Mouse (Mus musculus) limb, embryonic 12.5 days (tissue): ENCODE data around the gene Rab43. TPM values are rescaled to one million over a fixed set of nuclear protein-coding genes. Genes with fewer than 3 reads are reported as not detected.

Experiments used
- ATAC-seq: fragments of 200-750 bp; cut with Nextera tagmentation; 2 replicates; pipeline ENCODE4 v1.8.0; 2017; ENCODE audit warnings: low read depth, moderate TSS enrichment; ENCODE audit not compliant: insufficient number of reproducible peaks, insufficient read depth, low FRiP score, low TSS enrichment
- H3K27ac ChIP-seq: fragments of 300-500 bp; sonication (generic); 2 replicates; pipeline ENCODE4 v1.5.1; 2016; ENCODE audit warnings: mild to moderate bottlenecking, moderate library complexity
- H3K27me3 ChIP-seq: fragments of 300-500 bp; sonication (generic); 2 replicates; pipeline ENCODE4 v1.6.1; 2016; ENCODE audit warnings: mild to moderate bottlenecking, moderate library complexity
- H3K36me3 ChIP-seq: fragments of 300-500 bp; sonication (generic); 2 replicates; pipeline ENCODE4 v1.6.1; 2016; ENCODE audit warnings: mild to moderate bottlenecking, moderate library complexity
- H3K4me1 ChIP-seq: fragments of 300-500 bp; sonication (generic); replicated peaks from 2 replicates; pipeline ENCODE4 v1.6.1; 2016
- H3K4me2 ChIP-seq: fragments of 300-500 bp; sonication (generic); 2 replicates; pipeline ENCODE4 v1.6.1; 2016; ENCODE audit warnings: mild to moderate bottlenecking, moderate library complexity
- H3K4me3 ChIP-seq: fragments of 300-500 bp; sonication (generic); replicated peaks from 2 replicates; pipeline ENCODE4 v1.5.1; 2016; ENCODE audit warnings: mild to moderate bottlenecking
- H3K9ac ChIP-seq: fragments of 300-500 bp; sonication (generic); replicated peaks from 2 replicates; pipeline ENCODE4 v1.6.1; 2016; ENCODE audit warnings: mild to moderate bottlenecking, moderate library complexity
- H3K9me3 ChIP-seq: fragments of 300-500 bp; sonication (generic); 2 replicates; pipeline ENCODE4 v1.6.1; 2016; ENCODE audit warnings: mild to moderate bottlenecking, moderate library complexity
- WGBS: fragments of 180-500 bp; shearing (Covaris S2); methylation state at CpG from one replicate; pipeline ENCODE4 v1.1.7; 2016; 5-methylcytosine and 5-hydroxymethylcytosine counted together
- polyA plus RNA-seq: library from polyadenylated mRNA; unstranded; fragments of >200 nt; fragmentation: Nextera tagmentation; extraction: Ambion mirVana; gene quantifications from 2 replicates; pipeline ENCODE4 v1.2.1, GENCODE M21; 2016

Gene Rab43
- polyA plus RNA-seq, 1 experiment from 2014 or later: 10.0 TPM

GRCm38 (mm10) chr6:87809144-87809543 is 2.8 kb downstream of the Rab43 start:
- H3K4me3 ChIP-seq: no peak overlapping the region
- no peak overlapping the region for H3K4me2 ChIP-seq
- H3K9me3 ChIP-seq: no peaks in the 10 kb centered on the region
- H3K9ac ChIP-seq: no peak overlapping the region
- no peaks in the 10 kb centered on the region for H3K27me3 ChIP-seq
- peaks cover 8% of the 10 kb centered on the region; the same call in 1 of the 2 replicates for H3K4me1 ChIP-seq
- no peak for ATAC-seq
- H3K27ac ChIP-seq: no peak overlapping the region
- WGBS: 97% methylated on average over 2 of the region's 2 CpGs
- peaks cover 18% of the 10 kb centered on the region for H3K36me3 ChIP-seq

DNA sequence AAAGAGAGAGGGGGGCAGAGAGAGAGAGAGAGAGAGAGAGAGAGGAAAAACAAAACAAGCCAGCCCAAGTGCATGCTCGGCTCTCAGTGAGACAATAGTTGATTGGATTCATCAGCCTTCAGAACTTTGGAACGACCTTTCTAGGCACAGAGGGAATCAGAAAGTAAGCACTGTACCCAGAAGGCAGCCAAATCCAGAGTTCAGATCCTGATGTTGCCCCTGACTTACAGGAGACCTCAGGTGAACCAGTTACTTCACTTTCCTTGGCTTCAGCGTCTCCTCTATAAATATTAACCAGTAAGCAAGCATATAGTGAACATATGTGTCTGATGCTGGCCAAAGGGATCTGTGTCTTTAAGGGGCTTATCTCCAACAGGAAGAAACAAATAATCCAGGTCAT is 3.4 kb downstream of the Rab43 start:
- Histone ChIP-seq H3K4me3 (no peak overlapping the region), H3K9ac (no peak overlapping the region), H3K9me3 (no peaks in the 10 kb centered on the region), H3K4me1 (peaks cover 8% of the 10 kb centered on the region; the same call in 1 of the 2 replicates), H3K27ac (no peak overlapping the region), H3K4me2 (no peak overlapping the region), H3K27me3 (no peaks in the 10 kb centered on the region), H3K36me3 (peaks cover 14% of the 10 kb centered on the region)
- 84% methylated on average over 3 of the region's 3 CpGs for WGBS
- no peak for ATAC-seq

- Histone ChIP-seq H3K27me3 (no peaks in the 10 kb centered on the region), H3K36me3 (peaks cover 8% of the 10 kb centered on the region; the same call in 1 of the 2 replicates), H3K27ac (no peak overlapping the region), H3K4me2 (no peak overlapping the region), H3K4me1 (peaks cover 8% of the 10 kb centered on the region; the same call in 1 of the 2 replicates), H3K4me3 (no peak overlapping the region), H3K9me3 (no peaks in the 10 kb centered on the region), H3K9ac (no peak overlapping the region)
- 89% methylated on average over 4 of the region's 4 CpGs for WGBS
- ATAC-seq: no peak
Observed at GRCm38 (mm10) chr6:87807735-87808440, 4.1 kb downstream of the Rab43 start.

- WGBS: 72% methylated on average over 2 of the region's 2 CpGs
- H3K4me2 ChIP-seq: no peak overlapping the region
- no peaks in the 10 kb centered on the region for H3K9me3 ChIP-seq
- no peaks in the 10 kb centered on the region for H3K27me3 ChIP-seq
- no peak overlapping the region; the same call in 1 of the 2 replicates for H3K27ac ChIP-seq
- no peak for ATAC-seq
- no peak overlapping the region for H3K9ac ChIP-seq
- H3K36me3 ChIP-seq: peaks cover 8% of the 10 kb centered on the region; the same call in 1 of the 2 replicates
- no peaks in the 10 kb centered on the region for H3K4me1 ChIP-seq
- H3K4me3 ChIP-seq: no peak overlapping the region
Observed at GRCm38 (mm10) chr6:87806857-87807256, 5.1 kb downstream of the Rab43 start.

- Histone ChIP-seq H3K27ac (no peak overlapping the region), H3K4me3 (no peak overlapping the region), H3K4me2 (no peak overlapping the region), H3K36me3 (peaks cover 8% of the 10 kb centered on the region; the same call in 1 of the 2 replicates), H3K27me3 (no peaks in the 10 kb centered on the region), H3K9me3 (no peaks in the 10 kb centered on the region), H3K4me1 (no peaks in the 10 kb centered on the region), H3K9ac (no peak overlapping the region)
- ATAC-seq: no peak
- 82% methylated on average over 2 of the region's 2 CpGs for WGBS
Observed at GRCm38 (mm10) chr6:87806028-87806427, 5.9 kb downstream of the Rab43 start.

- Histone ChIP-seq H3K27ac (no peak overlapping the region), H3K27me3 (no peaks in the 10 kb centered on the region), H3K9me3 (no peaks in the 10 kb centered on the region), H3K4me2 (no peak overlapping the region), H3K36me3 (peaks cover 8% of the 10 kb centered on the region; the same call in 1 of the 2 replicates), H3K4me3 (no peak overlapping the region), H3K4me1 (no peaks in the 10 kb centered on the region), H3K9ac (no peak overlapping the region)
- 93% methylated on average over 7 of the region's 7 CpGs for WGBS
- ATAC-seq: no peak
Observed at GRCm38 (mm10) chr6:87805448-87805847, 6.5 kb downstream of the Rab43 start.

DNA sequence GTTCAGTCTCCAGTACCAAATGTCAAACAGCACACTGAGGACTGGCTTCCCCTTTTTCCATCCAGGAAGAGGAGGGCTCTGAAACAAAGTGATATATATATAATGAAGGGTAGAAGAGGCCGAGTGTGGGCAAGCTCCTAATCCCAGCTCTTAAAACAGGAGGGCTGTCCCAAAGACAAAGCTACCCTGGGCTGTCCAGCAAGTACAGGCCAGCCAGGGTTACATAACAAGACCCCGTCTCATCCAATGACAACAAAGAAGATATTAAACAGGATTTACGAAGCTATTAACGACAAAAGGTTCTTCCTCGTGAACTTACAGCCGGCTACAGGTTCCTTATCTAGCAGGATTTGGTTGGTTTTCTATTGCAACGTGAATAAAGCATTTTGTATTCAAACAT is 7.1 kb downstream of the Rab43 start:
- Histone ChIP-seq H3K27ac (no peak overlapping the region), H3K9me3 (no peaks in the 10 kb centered on the region), H3K4me1 (no peaks in the 10 kb centered on the region), H3K36me3 (peaks cover 8% of the 10 kb centered on the region; the same call in 1 of the 2 replicates), H3K4me2 (no peak overlapping the region), H3K4me3 (no peak overlapping the region), H3K9ac (no peak overlapping the region), H3K27me3 (no peaks in the 10 kb centered on the region)
- WGBS: 74% methylated on average over 7 of the region's 7 CpGs
- ATAC-seq: no peak

DNA sequence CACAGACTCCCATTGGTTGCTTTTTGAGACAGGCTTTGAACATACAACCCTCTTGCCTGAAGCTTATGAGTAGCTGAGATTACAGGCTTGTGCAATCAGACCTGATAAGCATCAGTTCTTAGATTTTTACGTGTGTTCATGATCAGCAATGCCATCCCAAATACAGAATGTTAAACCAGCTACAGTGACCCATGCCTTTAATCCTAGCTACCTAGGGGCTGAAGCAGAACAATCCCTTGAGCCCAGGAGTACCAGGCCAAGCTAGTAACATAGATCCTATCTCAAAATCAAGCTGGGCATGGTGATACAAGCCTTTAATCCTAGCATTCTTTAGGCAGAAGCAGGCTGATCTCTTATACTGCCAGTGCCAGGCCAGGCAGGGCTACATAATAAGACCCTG is 7.9 kb downstream of the Rab43 start:
- Histone ChIP-seq H3K36me3 (peaks cover 8% of the 10 kb centered on the region; the same call in 1 of the 2 replicates), H3K27me3 (no peaks in the 10 kb centered on the region), H3K4me2 (no peak overlapping the region), H3K27ac (no peak overlapping the region), H3K4me1 (no peaks in the 10 kb centered on the region), H3K9me3 (no peaks in the 10 kb centered on the region), H3K4me3 (no peak overlapping the region), H3K9ac (no peak overlapping the region)
- 88% methylated on average over 1 of the region's 1 CpGs for WGBS
- no peak for ATAC-seq

DNA sequence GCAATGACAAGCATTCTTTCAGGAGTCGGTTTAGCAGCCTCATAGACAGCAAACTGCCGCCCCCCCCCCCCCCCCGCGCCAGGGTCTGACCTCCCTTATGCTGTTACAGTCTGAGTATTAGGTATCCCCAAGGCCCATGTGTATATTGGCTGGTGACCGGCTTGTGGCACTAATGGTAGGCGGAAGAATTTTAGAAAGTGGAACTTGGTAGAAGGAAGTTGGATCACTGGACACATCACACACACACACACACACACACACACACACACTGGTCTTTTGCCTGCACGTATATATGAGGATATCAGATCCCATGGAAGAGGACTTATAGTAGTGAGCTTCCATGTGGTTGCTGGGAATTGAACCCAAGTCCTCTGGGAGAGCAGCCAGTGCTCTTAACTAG is 9.5 kb downstream of the Rab43 start:
- no peak overlapping the region for H3K27ac ChIP-seq
- no peak overlapping the region for H3K9ac ChIP-seq
- no peak overlapping the region for H3K4me2 ChIP-seq
- ATAC-seq: no peak
- H3K4me1 ChIP-seq: peaks cover 3% of the 10 kb centered on the region
- WGBS: 83% methylated on average over 7 of the region's 7 CpGs
- H3K9me3 ChIP-seq: no peaks in the 10 kb centered on the region
- H3K4me3 ChIP-seq: no peak overlapping the region
- no peaks in the 10 kb centered on the region for H3K27me3 ChIP-seq
- peaks cover 8% of the 10 kb centered on the region; the same call in 1 of the 2 replicates for H3K36me3 ChIP-seq

- no peak overlapping the region for H3K4me3 ChIP-seq
- H3K4me1 ChIP-seq: peaks cover 8% of the 10 kb centered on the region
- H3K27ac ChIP-seq: no peak overlapping the region
- no peak overlapping the region for H3K4me2 ChIP-seq
- WGBS: 91% methylated on average over 6 of the region's 6 CpGs
- ATAC-seq: no peak
- no peaks in the 10 kb centered on the region for H3K27me3 ChIP-seq
- H3K36me3 ChIP-seq: peaks cover 4% of the 10 kb centered on the region; the same call in 1 of the 2 replicates
- H3K9ac ChIP-seq: no peak overlapping the region
- no peaks in the 10 kb centered on the region for H3K9me3 ChIP-seq
Observed at GRCm38 (mm10) chr6:87799576-87799975, 12.4 kb downstream of the Rab43 start.

GRCm38 (mm10) chr6:87797321-87797720 is 14.6 kb downstream of the Rab43 start:
- Histone ChIP-seq H3K4me2 (no peak overlapping the region), H3K4me1 (peaks cover 8% of the 10 kb centered on the region), H3K27me3 (no peaks in the 10 kb centered on the region), H3K9me3 (no peaks in the 10 kb centered on the region), H3K27ac (no peak overlapping the region), H3K36me3 (peaks cover 13% of the 10 kb centered on the region), H3K4me3 (no peak overlapping the region), H3K9ac (no peak overlapping the region)
- ATAC-seq: no peak
- 17% methylated on average over 2 of the region's 2 CpGs for WGBS
